Mouse (Mus musculus) left cerebral cortex, postnatal 25 days (tissue): ENCODE measurements at regions not wholly inside any gene's neighbourhood (a gene's known extent, or its start where the extent isn't known, plus 50 kb on each side); places are given as distances from the start of the nearest gene placed in this dataset.

Source experiments
- DNase-seq, 2 experiments: peaks; one replicate each; pipeline ENCODE4 v3.0.0; 2022; ENCODE audit warnings: low spot score in 2 of 2, mixed read lengths in 1 of 2
- intact Hi-C: fragments of 180-260 bp; cut with DNase I; formaldehyde crosslinking; loops from one replicate; pipeline ENCODE4 v1.15.1; 2025

GRCm38 (mm10) chrX:51294797-51295506, 88.6 kb upstream of the Mbnl3 start:
- intact Hi-C loops, result no loop called here
- DNase-seq, result no peak

GRCm38 (mm10) chrX:51292310-51292709, 86.0 kb upstream of the Mbnl3 start:
- DNase-seq, result no peak
- intact Hi-C loops, result no loop called here

- intact Hi-C loops, result no loop called here
- DNase-seq, result peak; percentile 5 to 71
Measured at GRCm38 (mm10) chrX:51278270-51278669, 71.9 kb upstream of the Mbnl3 start.

GRCm38 (mm10) chrX:51264746-51265145, 58.4 kb upstream of the Mbnl3 start:
- intact Hi-C loops, result no loop called here
- no peak for DNase-seq
